Mouse (Mus musculus) lung, adult 2 months (tissue): ENCODE measurements around the gene Rbmxl2.

ENCODE experiments used
- CTCF ChIP-seq: fragments of 200-500 bp; IDR thresholded peaks from 2 replicates; pipeline ENCODE4 v1.5.1; 2011; ENCODE audit warnings: mild to moderate bottlenecking, low read length, control low read depth; ENCODE audit not compliant: insufficient read depth
- POLR2A ChIP-seq: fragments of 200-500 bp; IDR thresholded peaks from 2 replicates; pipeline ENCODE4 v1.6.1; 2011; ENCODE audit warnings: low read depth, mild to moderate bottlenecking, control low read depth, low read length, borderline replicate concordance; ENCODE audit errors: extremely low read depth

DNA sequence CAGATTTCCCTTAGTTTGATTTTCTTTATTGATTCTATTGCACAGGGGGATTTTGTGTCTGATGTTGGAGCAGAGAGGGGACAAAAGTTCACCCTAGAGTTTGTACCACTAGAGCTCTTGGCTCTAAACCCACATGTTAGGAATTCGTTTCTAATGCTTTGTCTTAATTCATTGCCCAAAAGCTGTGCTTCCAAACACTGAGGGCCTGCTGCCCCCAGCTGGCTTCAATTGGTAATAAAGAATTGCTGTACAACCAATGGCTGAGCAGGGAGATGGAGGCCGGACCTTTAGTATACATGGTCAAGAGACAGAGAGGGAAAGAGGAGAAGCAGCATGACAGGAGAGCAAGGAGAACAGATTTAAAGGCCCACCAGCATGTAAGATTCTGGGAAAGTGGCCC is 28.8 kb upstream of the Rbmxl2 start:
- TF ChIP-seq POLR2A (no peak), CTCF (no peak)
